Comparison of ENCODE assay signal across 8 mouse cellular contexts in the genomic region with DNA sequence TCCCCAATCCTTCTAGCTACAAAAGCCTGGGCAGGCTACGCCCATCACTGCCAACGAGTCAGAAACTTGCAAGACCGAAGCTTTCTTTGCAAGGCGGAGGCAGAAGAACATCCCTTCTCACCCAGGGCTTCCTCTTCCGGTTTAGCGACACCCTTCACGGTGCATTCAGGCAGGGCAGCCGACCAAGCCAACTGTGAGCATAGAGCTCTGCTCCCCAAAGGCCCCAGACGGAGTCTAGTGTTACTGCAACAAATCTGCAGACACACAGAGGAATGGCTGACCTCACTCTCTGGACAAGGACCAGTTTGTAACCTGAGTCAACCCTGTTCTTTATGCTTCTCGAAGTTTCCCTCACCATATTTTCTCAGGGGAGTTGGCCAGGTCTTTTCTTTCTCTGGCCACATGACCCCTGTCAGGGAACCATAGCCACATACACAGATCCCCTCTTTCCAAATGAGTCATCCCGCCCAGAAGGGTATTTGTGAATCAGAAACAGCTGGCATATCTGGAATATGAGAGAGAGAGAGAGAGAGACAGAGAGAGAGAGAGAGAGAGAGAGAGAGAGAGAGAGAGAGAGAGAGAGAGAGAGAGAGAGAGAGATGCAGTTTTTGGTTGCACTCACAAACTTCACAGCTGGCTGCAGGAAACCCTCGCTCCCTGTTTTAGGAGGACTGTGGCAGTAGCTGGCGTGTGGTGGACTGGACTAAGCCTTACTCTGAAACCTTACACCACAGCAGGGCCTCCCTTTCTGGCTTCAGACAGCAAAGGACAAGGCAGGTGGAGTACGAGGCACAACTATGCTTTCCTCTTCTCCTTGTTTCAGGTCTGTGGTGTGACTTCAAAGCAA. TPM values are rescaled to one million over a fixed set of nuclear protein-coding genes. Genes with fewer than 3 reads are reported as not detected.
DNase-seq lines count a peak whose midpoint lies in the region; ATAC-seq and TF ChIP-seq lines count a peak whose summit lies in the region.

No protein-coding gene starts in this region.

- TF ChIP-seq EP300 in lung, postnatal 0 days (IDR thresholded peaks at IDR 0.05) = peak; percentile 68

- CTCF ChIA-PET in Patski (lab: Charles Lee) = interaction anchor here (1.9 to 2.0 kb wide), 2 partner anchors 8 to 30 kb away, joined by 5 read pairs; no protein-coding TSS in a partner anchor

- POLR2A ChIA-PET in Patski (lab: Charles Lee) = interaction anchor here (0.6 to 1.5 kb wide), 2 partner anchors 30 to 1310 kb away, joined by 3 to 4 read pairs; no protein-coding TSS in a partner anchor

- no peaks in the 10 kb centered on the region for H3K27me3 ChIP-seq in Patski
- no peaks in the 10 kb centered on the region for H3K27me3 ChIP-seq in lung, postnatal 0 days (replicated peaks; ENCODE audit: insufficient read depth, low read length)

- H3K9ac ChIP-seq in lung, postnatal 0 days (replicated peaks; ENCODE audit: low read depth) = no peak overlapping the region

- peak; percentile 66 for DNase-seq in 416B (ENCODE audit: low read depth)
- DNase-seq in Patski (ENCODE audit: low read depth, low spot score) = peak; percentile 93
- peak; percentile 79 for DNase-seq in gastrocnemius, postnatal 10 days
- peak; percentile 87 for DNase-seq in induced T-regulatory cell, adult 2 months (ENCODE audit: low read depth)
- DNase-seq in lung, postnatal 0 days (ENCODE audit: low spot score) = peak; percentile 93
- peak; percentile 60 to 64 for DNase-seq in spleen, adult 18-20 months
- DNase-seq in layer of hippocampus, postnatal 25 days (ENCODE audit: extremely low spot score in 1 of 2, low spot score in 1 of 2) = no peak
- DNase-seq in cerebellum, adult 18-20 months = no peak

- no peak overlapping the region for H3K4me3 ChIP-seq in lung, postnatal 0 days (ENCODE audit: low read depth, low read length)

- H3K9me3 ChIP-seq in lung, postnatal 0 days (ENCODE audit: low read length) = no peaks in the 10 kb centered on the region

- H3K4me2 ChIP-seq in lung, postnatal 0 days (replicated peaks; ENCODE audit: low read depth, low read length) = peak overlapping the region; percentile 22

- in situ Hi-C loops in Patski (cut with MboI; ENCODE audit: low pct_unique_long_range_greater_than_20kb) = loop anchor here (5.0 to 10.0 kb wide), 2 partner anchors 153 to 396 kb away; partner anchors contain the start of gene Srp9

- peaks cover 19% of the 10 kb centered on the region for H3K4me1 ChIP-seq in lung, postnatal 0 days (ENCODE audit: insufficient read depth, low read depth, low read length)

- no peak for TF ChIP-seq CTCF in Patski (IDR thresholded peaks at IDR 0.05)
- TF ChIP-seq CTCF in lung, postnatal 0 days (IDR thresholded peaks at IDR 0.05) = peak; percentile 29; the same call in 1 of the 2 replicates

- H3K36me3 ChIP-seq in lung, postnatal 0 days (ENCODE audit: insufficient read depth, low read length) = no peaks in the 10 kb centered on the region

- peak overlapping the region; percentile 73 for H3K27ac ChIP-seq in lung, postnatal 0 days (ENCODE audit: low read length)

- 17% methylated on average over 14 of the region's 14 CpGs for WGBS in lung, postnatal 0 days

- ATAC-seq in Patski = peak; percentile 41
- peak; percentile 69 for ATAC-seq in lung, postnatal 0 days

RNA-seq across cellular contexts. Expression of gene Capn2, which starts 2.9 kb away (rescaled TPM):
- 281 TPM for polyA plus RNA-seq in Patski (2021)
- total RNA-seq in gastrocnemius, postnatal 10 days (2021) = 10 to 100 TPM; 79.2 to 87.6 TPM
- 135 and 149 TPM in 2 replicates for polyA plus RNA-seq in lung, postnatal 0 days (2015; fragmentation: Nextera tagmentation; extraction: Ambion mirVana)
- total RNA-seq in layer of hippocampus, postnatal 25 days (2021) = 10 to 100 TPM; 59.4 to 62.3 TPM

RNA-seq across cellular contexts. Expression of gene Capn8, which starts 44.5 kb away (rescaled TPM):
- polyA plus RNA-seq in Patski (2021) = 0.06 TPM
- not detected for total RNA-seq in gastrocnemius, postnatal 10 days (2021)
- 0.25 and 0.57 TPM in 2 replicates for polyA plus RNA-seq in lung, postnatal 0 days (2015; fragmentation: Nextera tagmentation; extraction: Ambion mirVana)
- not detected for total RNA-seq in layer of hippocampus, postnatal 25 days (2021)

Comparison
In these comparisons a context has a peak if more than half of its experiments do, and no peak if none do; other contexts are left out.
1. DNase-seq: peak in 416B (single experiment), Patski (single experiment), gastrocnemius, postnatal 10 days (single experiment), induced T-regulatory cell, adult 2 months (single experiment), lung, postnatal 0 days (single experiment) and spleen, adult 18-20 months (2 of 2); none in layer of hippocampus, postnatal 25 days (0 of 2) and cerebellum, adult 18-20 months (0 of 2).